Comparison of ENCODE assay signal across 14 mouse cellular contexts in genomic region chr1:38390886-38391249, GRCm38 (mm10).
DNase-seq lines count a peak whose midpoint lies in the region; ATAC-seq and TF ChIP-seq lines count a peak whose summit lies in the region.
"Had no signal": no experiment of that assay in that cellular context is flagged by ENCODE, and none has a peak within 500 bp of the region (broad histone marks: within the 10 kb centered on the region; RNA-seq: fewer than 3 reads in every experiment).

No protein-coding gene starts in this region.

- H3K9me3 ChIP-seq in hindbrain, embryonic 10.5 days: no peaks in the 10 kb centered on the region
- no peaks in the 10 kb centered on the region for H3K9me3 ChIP-seq in hindbrain, embryonic 11.5 days (ENCODE audit: control insufficient read depth, low read length)
- no peaks in the 10 kb centered on the region for H3K9me3 ChIP-seq in neural tube, embryonic 13.5 days
- no peaks in the 10 kb centered on the region for H3K9me3 ChIP-seq in forebrain, postnatal 0 days (ENCODE audit: low read length)
- H3K9me3 ChIP-seq: G1E; heart, embryonic 13.5 days had no signal

- no peaks in the 10 kb centered on the region for H3K36me3 ChIP-seq in hindbrain, embryonic 10.5 days
- H3K36me3 ChIP-seq in hindbrain, embryonic 11.5 days (ENCODE audit: control insufficient read depth, insufficient read depth, low read length): no peaks in the 10 kb centered on the region
- H3K36me3 ChIP-seq in neural tube, embryonic 13.5 days: no peaks in the 10 kb centered on the region
- no peaks in the 10 kb centered on the region for H3K36me3 ChIP-seq in forebrain, postnatal 0 days (ENCODE audit: insufficient read depth)
- H3K36me3 ChIP-seq: G1E; heart, embryonic 13.5 days had no signal

- H3K4me1 ChIP-seq in hindbrain, embryonic 10.5 days (replicated peaks): peaks cover 65% of the 10 kb centered on the region
- peaks cover 11% of the 10 kb centered on the region for H3K4me1 ChIP-seq in hindbrain, embryonic 11.5 days (replicated peaks; ENCODE audit: control insufficient read depth, insufficient read depth, low read length)
- H3K4me1 ChIP-seq in neural tube, embryonic 13.5 days (replicated peaks): peaks cover 69% of the 10 kb centered on the region
- 0 out of 2 replicates have a peak, but pooled peaks cover 4% of the 10 kb centered on the region for H3K4me1 ChIP-seq in forebrain, postnatal 0 days (ENCODE audit: insufficient read depth)

- H3K4me3 ChIP-seq in hindbrain, embryonic 10.5 days: no peak overlapping the region
- H3K4me3 ChIP-seq in hindbrain, embryonic 11.5 days (ENCODE audit: low read depth, low read length): no peak overlapping the region
- no peak overlapping the region for H3K4me3 ChIP-seq in neural tube, embryonic 13.5 days
- H3K4me3 ChIP-seq in forebrain, postnatal 0 days (ENCODE audit: low read depth, low read length): no peak overlapping the region
- H3K4me3 ChIP-seq: heart, embryonic 13.5 days had no signal

- peak; percentile 66 for TF ChIP-seq CTCF in forebrain, postnatal 0 days (IDR thresholded peaks at IDR 0.05; ENCODE audit: low read depth)

- H3K9ac ChIP-seq in hindbrain, embryonic 11.5 days (ENCODE audit: low read depth, low read length): no peak overlapping the region
- H3K9ac ChIP-seq in neural tube, embryonic 13.5 days: no peak overlapping the region
- H3K9ac ChIP-seq in forebrain, postnatal 0 days: no peak overlapping the region
- H3K9ac ChIP-seq: heart, embryonic 13.5 days had no signal

- no peak for ATAC-seq in hindbrain, embryonic 11.5 days (ENCODE audit: low FRiP score)
- no peak for ATAC-seq in neural tube, embryonic 13.5 days (ENCODE audit: low read depth)
- ATAC-seq in forebrain, postnatal 0 days: no peak

- H3K27me3 ChIP-seq in hindbrain, embryonic 10.5 days (ENCODE audit: insufficient read depth, poor library complexity, severe bottlenecking): no peaks in the 10 kb centered on the region
- no peaks in the 10 kb centered on the region for H3K27me3 ChIP-seq in hindbrain, embryonic 11.5 days (ENCODE audit: control insufficient read depth, insufficient read depth, low read length)
- H3K27me3 ChIP-seq in neural tube, embryonic 13.5 days: no peaks in the 10 kb centered on the region
- H3K27me3 ChIP-seq in forebrain, postnatal 0 days (ENCODE audit: insufficient read depth, low read length): no peaks in the 10 kb centered on the region
- H3K27me3 ChIP-seq: heart, embryonic 13.5 days had no signal

- 0 out of 2 replicates have a peak overlapping the region, but pooled peaks have one; percentile 4 for H3K27ac ChIP-seq in hindbrain, embryonic 10.5 days
- H3K27ac ChIP-seq in hindbrain, embryonic 11.5 days (ENCODE audit: low read depth, low read length): no peak overlapping the region
- peak overlapping the region; percentile 69 for H3K27ac ChIP-seq in neural tube, embryonic 13.5 days (replicated peaks)
- H3K27ac ChIP-seq in forebrain, postnatal 0 days (ENCODE audit: low read depth, low read length): no peak overlapping the region
- H3K27ac ChIP-seq: heart, embryonic 13.5 days; macrophage had no signal

- no peak for DNase-seq in hindbrain, embryonic 10.5 days (ENCODE audit: low spot score)
- DNase-seq in hindbrain, embryonic 11.5 days (ENCODE audit: low spot score): no peak
- no peak for DNase-seq in neural tube, embryonic 10.5 days (ENCODE audit: extremely low spot score, low spot score)
- peak; percentile 66 for DNase-seq in forebrain, postnatal 0 days
- DNase-seq in testis, postnatal 10 days (ENCODE audit: low spot score): peak; percentile 52
- DNase-seq in spleen, postnatal 36 days (ENCODE audit: low spot score in 2 of 2): no peak
- DNase-seq in layer of hippocampus, adult 8-10 months (ENCODE audit: low spot score in 2 of 2): no peak
- DNase-seq: adrenal gland, postnatal 36 days; cerebellum, postnatal 25 days; thymus, postnatal 14 days had no signal

- 83% methylated on average over 7 of the region's 7 CpGs for WGBS in hindbrain, embryonic 10.5 days
- 81% methylated on average over 7 of the region's 7 CpGs for WGBS in hindbrain, embryonic 11.5 days
- 72% methylated on average over 7 of the region's 7 CpGs for WGBS in neural tube, embryonic 13.5 days
- 45% methylated on average over 7 of the region's 7 CpGs for WGBS in forebrain, postnatal 0 days

- H3K4me2 ChIP-seq in hindbrain, embryonic 11.5 days (replicated peaks; ENCODE audit: low read depth, low read length): no peak overlapping the region
- H3K4me2 ChIP-seq in neural tube, embryonic 13.5 days: no peak overlapping the region
- H3K4me2 ChIP-seq in forebrain, postnatal 0 days (ENCODE audit: low read depth): no peak overlapping the region
- H3K4me2 ChIP-seq: heart, embryonic 13.5 days had no signal

Comparison
In these comparisons a context has a peak if more than half of its experiments do, and no peak if none do; other contexts are left out.
1. H3K27ac ChIP-seq: peak in hindbrain, embryonic 10.5 days (single experiment) and neural tube, embryonic 13.5 days (single experiment); none in hindbrain, embryonic 11.5 days (single experiment) and forebrain, postnatal 0 days (single experiment).
2. DNase-seq: peak in forebrain, postnatal 0 days (single experiment) and testis, postnatal 10 days (single experiment); none in hindbrain, embryonic 10.5 days (single experiment), hindbrain, embryonic 11.5 days (single experiment), neural tube, embryonic 10.5 days (single experiment), spleen, postnatal 36 days (0 of 2) and layer of hippocampus, adult 8-10 months (0 of 2).